Comparison of ENCODE assay signal across 12 mouse cellular contexts in genomic region chr16:15113989-15114556, GRCm38 (mm10).
A peak's percentile ranks its signal among the peaks of the same experiment; 100 is the strongest.
DNase-seq lines count a peak whose midpoint lies in the region; ATAC-seq and TF ChIP-seq lines count a peak whose summit lies in the region.
"Had no signal": no experiment of that assay in that cellular context is flagged by ENCODE, and none has a peak within 500 bp of the region (broad histone marks: within the 10 kb centered on the region; RNA-seq: fewer than 3 reads in every experiment).

No protein-coding gene starts in this region.

- peaks cover 31% of the 10 kb centered on the region for H3K4me1 ChIP-seq in kidney, embryonic 15.5 days
- peaks cover 31% of the 10 kb centered on the region for H3K4me1 ChIP-seq in embryonic facial prominence, embryonic 12.5 days
- peaks cover 17% of the 10 kb centered on the region for H3K4me1 ChIP-seq in limb, embryonic 14.5 days (ENCODE audit: control insufficient read depth, insufficient read depth, low read length)
- H3K4me1 ChIP-seq in forebrain, embryonic 13.5 days: no peaks in the 10 kb centered on the region
- H3K4me1 ChIP-seq: forebrain, embryonic 15.5 days; hindbrain, embryonic 13.5 days had no signal

- 12% methylated on average over 5 of the region's 5 CpGs for WGBS in kidney, embryonic 15.5 days
- 24% methylated on average over 5 of the region's 5 CpGs for WGBS in embryonic facial prominence, embryonic 12.5 days
- 24% methylated on average over 5 of the region's 5 CpGs for WGBS in limb, embryonic 14.5 days
- 38% methylated on average over 5 of the region's 5 CpGs for WGBS in forebrain, embryonic 13.5 days

- peak; percentile 79 for ATAC-seq in kidney, embryonic 15.5 days (replicated peaks; ENCODE audit: low FRiP score)
- ATAC-seq in embryonic facial prominence, embryonic 12.5 days (ENCODE audit: insufficient number of reproducible peaks, insufficient read depth, low FRiP score, low TSS enrichment): no peak
- ATAC-seq in limb, embryonic 14.5 days (ENCODE audit: low FRiP score, low read depth): peak; percentile 14; the same call in 1 of the 2 replicates
- ATAC-seq in erythroid progenitor cell, adult 5-6 weeks (replicated peaks; ENCODE audit: low FRiP score, poor library complexity, severe bottlenecking): no peak
- no peak for ATAC-seq in forebrain, embryonic 13.5 days
- ATAC-seq: CD4-positive, CD25-positive, alpha-beta regulatory T cell, adult 4 months; forebrain, embryonic 15.5 days had no signal

- no peaks in the 10 kb centered on the region for H3K9me3 ChIP-seq in kidney, embryonic 15.5 days (replicated peaks)
- no peaks in the 10 kb centered on the region for H3K9me3 ChIP-seq in embryonic facial prominence, embryonic 12.5 days
- no peaks in the 10 kb centered on the region for H3K9me3 ChIP-seq in limb, embryonic 14.5 days (ENCODE audit: control insufficient read depth, low read length)
- H3K9me3 ChIP-seq in forebrain, embryonic 13.5 days (replicated peaks): no peaks in the 10 kb centered on the region
- H3K9me3 ChIP-seq: forebrain, embryonic 15.5 days; hindbrain, embryonic 13.5 days had no signal

- H3K36me3 ChIP-seq in kidney, embryonic 15.5 days: no peaks in the 10 kb centered on the region
- H3K36me3 ChIP-seq in embryonic facial prominence, embryonic 12.5 days: no peaks in the 10 kb centered on the region
- H3K36me3 ChIP-seq in limb, embryonic 14.5 days (ENCODE audit: control insufficient read depth, insufficient read depth, low read length): no peaks in the 10 kb centered on the region
- H3K36me3 ChIP-seq in forebrain, embryonic 13.5 days (ENCODE audit: poor library complexity, severe bottlenecking): no peaks in the 10 kb centered on the region
- H3K36me3 ChIP-seq: forebrain, embryonic 15.5 days; hindbrain, embryonic 13.5 days had no signal

- no peak overlapping the region for H3K4me3 ChIP-seq in kidney, embryonic 15.5 days (replicated peaks)
- H3K4me3 ChIP-seq in embryonic facial prominence, embryonic 12.5 days: no peak overlapping the region
- H3K4me3 ChIP-seq in limb, embryonic 14.5 days (replicated peaks; ENCODE audit: low read length): no peak overlapping the region
- H3K4me3 ChIP-seq in forebrain, embryonic 13.5 days: no peak overlapping the region
- H3K4me3 ChIP-seq: forebrain, embryonic 15.5 days; hindbrain, embryonic 13.5 days had no signal

- peak overlapping the region; percentile 73 for H3K27ac ChIP-seq in kidney, embryonic 15.5 days
- H3K27ac ChIP-seq in embryonic facial prominence, embryonic 12.5 days: 0 out of 2 replicates have a peak overlapping the region, but pooled peaks have one; percentile 57
- peak overlapping the region; percentile 61 for H3K27ac ChIP-seq in limb, embryonic 14.5 days (replicated peaks; ENCODE audit: low read depth, low read length)
- H3K27ac ChIP-seq in forebrain, embryonic 13.5 days: no peak overlapping the region
- H3K27ac ChIP-seq: forebrain, embryonic 15.5 days; hindbrain, embryonic 13.5 days had no signal

- H3K9ac ChIP-seq in kidney, embryonic 15.5 days: no peak overlapping the region
- H3K9ac ChIP-seq in embryonic facial prominence, embryonic 12.5 days: no peak overlapping the region
- no peak overlapping the region for H3K9ac ChIP-seq in limb, embryonic 14.5 days (ENCODE audit: low read depth, low read length, severe bottlenecking)
- H3K9ac ChIP-seq in forebrain, embryonic 13.5 days: no peak overlapping the region
- H3K9ac ChIP-seq: forebrain, embryonic 15.5 days; hindbrain, embryonic 13.5 days had no signal

- 0 out of 2 replicates have a peak overlapping the region, but pooled peaks have one; percentile 12 for H3K4me2 ChIP-seq in kidney, embryonic 15.5 days
- H3K4me2 ChIP-seq in embryonic facial prominence, embryonic 12.5 days (replicated peaks): no peak overlapping the region
- 0 out of 2 replicates have a peak overlapping the region, but pooled peaks have one; percentile 10 for H3K4me2 ChIP-seq in limb, embryonic 14.5 days (replicated peaks; ENCODE audit: low read depth, low read length, severe bottlenecking)
- H3K4me2 ChIP-seq in forebrain, embryonic 13.5 days: no peak overlapping the region
- H3K4me2 ChIP-seq: forebrain, embryonic 15.5 days; hindbrain, embryonic 13.5 days had no signal

- no peak for TF ChIP-seq POLR2A in limb, embryonic 14.5 days (IDR thresholded peaks at IDR 0.05; ENCODE audit: borderline replicate concordance, extremely low read depth, insufficient read depth, insufficient read length)

- DNase-seq in kidney, adult 8-10 months: no peak
- DNase-seq in embryo, embryonic 10.5 days (ENCODE audit: low spot score): peak; percentile 37
- DNase-seq in limb, embryonic 14.5 days (ENCODE audit: low spot score): no peak
- DNase-seq: adrenal gland, postnatal 25 days; gastrocnemius, postnatal 36 days had no signal

- H3K27me3 ChIP-seq in kidney, embryonic 15.5 days: no peaks in the 10 kb centered on the region
- no peaks in the 10 kb centered on the region for H3K27me3 ChIP-seq in embryonic facial prominence, embryonic 12.5 days
- no peaks in the 10 kb centered on the region for H3K27me3 ChIP-seq in limb, embryonic 14.5 days (ENCODE audit: control insufficient read depth, insufficient read depth, low read length)
- no peaks in the 10 kb centered on the region for H3K27me3 ChIP-seq in forebrain, embryonic 13.5 days
- H3K27me3 ChIP-seq: forebrain, embryonic 15.5 days; hindbrain, embryonic 13.5 days had no signal

Comparison
In these comparisons a context has a peak if more than half of its experiments do, and no peak if none do; other contexts are left out.
1. ATAC-seq: peak in kidney, embryonic 15.5 days (single experiment) and limb, embryonic 14.5 days (single experiment); none in embryonic facial prominence, embryonic 12.5 days (single experiment), erythroid progenitor cell, adult 5-6 weeks (single experiment) and forebrain, embryonic 13.5 days (single experiment).
2. H3K4me2 ChIP-seq: peak in kidney, embryonic 15.5 days (single experiment) and limb, embryonic 14.5 days (single experiment); none in embryonic facial prominence, embryonic 12.5 days (single experiment) and forebrain, embryonic 13.5 days (single experiment).